Mouse (Mus musculus): ENCODE results near the gene Ccdc96.

GRCm38 (mm10) chr5:36505643-36506042 is 21.3 kb downstream of the Ccdc96 start:
- no peak for TF ChIP-seq CTCF (conservative IDR thresholded peaks at IDR 0.05; ENCODE audit: low read length)
- no peak for TF ChIP-seq NANOG (IDR thresholded peaks at IDR 0.05; ENCODE audit: borderline replicate concordance, low read length)

Data from E14TG2a.4 (cell line).